Mouse (Mus musculus): Measurements from ENCODE around the gene Sun3. TPM values are rescaled to one million over a fixed set of nuclear protein-coding genes. Genes with fewer than 3 reads are reported as not detected.

The Sun3 gene
- polyA plus RNA-seq, 1 experiment from 2014 or later, result 0.36 TPM

- no peak for ATAC-seq (ENCODE audit: extremely low read depth, insufficient number of reproducible peaks, low FRiP score, low TSS enrichment)
- Histone ChIP-seq H3K27me3 (replicated peaks) (peaks cover 10% of the 10 kb centered on the region), H3K9me3 (no peaks in the 10 kb centered on the region), H3K27ac (replicated peaks) (no peak overlapping the region), H3K9ac (no peak overlapping the region), H3K4me3 (no peak overlapping the region), H3K4me1 (peaks cover 16% of the 10 kb centered on the region), H3K4me2 (no peak overlapping the region), H3K36me3 (no peaks in the 10 kb centered on the region)
- WGBS, result 42% methylated on average over 6 of the region's 6 CpGs
Measured at GRCm38 (mm10) chr11:8983237-8983861, 65.4 kb downstream of the Sun3 start.

GRCm38 (mm10) chr11:8978154-8978553 is 70.6 kb downstream of the Sun3 start:
- Histone ChIP-seq H3K9me3 (no peaks in the 10 kb centered on the region), H3K4me1 (no peaks in the 10 kb centered on the region), H3K4me3 (no peak overlapping the region), H3K9ac (no peak overlapping the region), H3K4me2 (no peak overlapping the region), H3K36me3 (no peaks in the 10 kb centered on the region), H3K27ac (replicated peaks) (no peak overlapping the region), H3K27me3 (replicated peaks) (peaks cover 6% of the 10 kb centered on the region; the same call in 1 of the 2 replicates)
- no peak for ATAC-seq (ENCODE audit: extremely low read depth, insufficient number of reproducible peaks, low FRiP score, low TSS enrichment)
- 69% methylated on average over 4 of the region's 4 CpGs for WGBS

GRCm38 (mm10) chr11:8973166-8973565 is 75.6 kb downstream of the Sun3 start, which contains the start of gene Pkd1l1:
Gene Pkd1l1 (minus strand): TSS chr11:8973266.
- no peak within 1 kb of the TSS for H3K9ac ChIP-seq
- no peak within 1 kb of the TSS for H3K27ac ChIP-seq (replicated peaks)
- no peak for ATAC-seq (ENCODE audit: extremely low read depth, insufficient number of reproducible peaks, low FRiP score, low TSS enrichment)
- H3K9me3 ChIP-seq, result no peaks in the 10 kb centered on the region
- no peaks in the 10 kb centered on the region for H3K4me1 ChIP-seq
- H3K36me3 ChIP-seq, result no peaks in the 10 kb centered on the region
- H3K4me3 ChIP-seq, result no peak within 1 kb of the TSS
- H3K27me3 ChIP-seq (replicated peaks), result peaks cover 6% of the 10 kb centered on the region; the same call in 1 of the 2 replicates
- no peak within 1 kb of the TSS for H3K4me2 ChIP-seq
- WGBS, result 71% methylated on average over 3 of the region's 3 CpGs

DNA sequence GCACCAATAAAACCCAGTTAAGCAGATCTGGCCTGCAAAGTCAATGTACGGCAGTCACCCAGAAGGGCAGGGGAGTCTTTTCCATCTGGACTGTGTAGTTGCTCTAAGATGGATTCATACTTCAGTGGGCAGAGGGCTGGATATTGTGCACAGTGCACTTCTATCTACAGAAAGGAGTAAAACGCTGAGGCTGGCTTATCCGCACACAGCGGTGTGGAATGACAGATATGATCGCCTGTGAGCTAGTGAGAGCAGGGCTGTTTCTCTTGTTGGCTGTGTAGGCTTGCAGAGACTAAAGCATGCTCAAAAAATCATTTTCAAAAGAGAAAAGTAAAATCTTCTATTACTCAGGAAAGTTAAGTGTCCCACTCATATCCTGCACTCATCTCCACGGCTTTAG is 76.7 kb downstream of the Sun3 start:
- Histone ChIP-seq H3K4me1 (no peaks in the 10 kb centered on the region), H3K27ac (replicated peaks) (no peak overlapping the region), H3K27me3 (replicated peaks) (peaks cover 2% of the 10 kb centered on the region; the same call in 1 of the 2 replicates), H3K4me2 (no peak overlapping the region), H3K36me3 (no peaks in the 10 kb centered on the region), H3K9me3 (no peaks in the 10 kb centered on the region), H3K4me3 (no peak overlapping the region), H3K9ac (no peak overlapping the region)
- ATAC-seq (ENCODE audit: extremely low read depth, insufficient number of reproducible peaks, low FRiP score, low TSS enrichment), result no peak
- WGBS, result 48% methylated on average over 6 of the region's 6 CpGs

- no peak for ATAC-seq (ENCODE audit: extremely low read depth, insufficient number of reproducible peaks, low FRiP score, low TSS enrichment)
- no peak overlapping the region for H3K4me2 ChIP-seq
- H3K9ac ChIP-seq, result no peak overlapping the region
- peaks cover 2% of the 10 kb centered on the region; the same call in 1 of the 2 replicates for H3K27me3 ChIP-seq (replicated peaks)
- no peaks in the 10 kb centered on the region for H3K36me3 ChIP-seq
- H3K9me3 ChIP-seq, result no peaks in the 10 kb centered on the region
- no peaks in the 10 kb centered on the region for H3K4me1 ChIP-seq
- H3K4me3 ChIP-seq, result no peak overlapping the region
- no peak overlapping the region for H3K27ac ChIP-seq (replicated peaks)
- 59% methylated on average over 9 of the region's 9 CpGs for WGBS
Measured at GRCm38 (mm10) chr11:8970509-8970908, 78.3 kb downstream of the Sun3 start.

DNA sequence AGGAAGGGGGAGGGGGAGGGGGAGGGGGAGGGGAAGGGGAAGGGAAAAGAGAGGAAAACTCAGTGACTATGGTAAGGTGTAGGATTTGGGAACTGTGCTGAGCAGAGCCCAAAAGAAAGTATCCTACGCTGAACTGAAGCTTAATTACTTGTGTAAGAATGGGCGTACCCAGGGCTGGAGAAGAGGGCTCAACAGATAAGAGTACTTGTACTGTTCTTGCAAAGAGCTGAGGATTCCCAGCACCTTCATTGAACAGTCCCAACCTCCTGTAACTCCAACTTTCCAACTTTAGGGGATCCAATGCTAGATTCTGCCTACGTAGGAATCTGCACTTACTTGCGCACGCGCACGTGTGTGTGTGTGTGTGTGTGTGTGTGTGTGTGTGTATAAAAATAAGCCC is 80.7 kb downstream of the Sun3 start:
- Histone ChIP-seq H3K9me3 (no peaks in the 10 kb centered on the region), H3K27me3 (replicated peaks) (no peaks in the 10 kb centered on the region; the same call in 1 of the 2 replicates), H3K36me3 (no peaks in the 10 kb centered on the region), H3K27ac (replicated peaks) (no peak overlapping the region), H3K4me2 (no peak overlapping the region), H3K4me3 (no peak overlapping the region), H3K9ac (no peak overlapping the region), H3K4me1 (no peaks in the 10 kb centered on the region)
- no peak for ATAC-seq (ENCODE audit: extremely low read depth, insufficient number of reproducible peaks, low FRiP score, low TSS enrichment)
- WGBS, result 86% methylated on average over 7 of the region's 7 CpGs

Other genes starting within 250 kb of the Sun3 start
- 0.03 and 0.04 TPM in 2 replicates for gene Pkd1l1, start 75.7 kb downstream of the Sun3 start, polyA plus RNA-seq (2015; fragmentation: Nextera tagmentation; extraction: Ambion mirVana)
- 12.1 and 13.0 TPM in 2 replicates for gene Hus1, start 37.8 kb downstream of the Sun3 start, polyA plus RNA-seq (2015; fragmentation: Nextera tagmentation; extraction: Ambion mirVana)
- gene Gm11992, start 397 bp downstream of the Sun3 start, polyA plus RNA-seq (2015; fragmentation: Nextera tagmentation; extraction: Ambion mirVana), result 2.3 and 3.7 TPM in 2 replicates
- 37.8 and 46.5 TPM in 2 replicates for gene Upp1, start 69.1 kb upstream of the Sun3 start, polyA plus RNA-seq (2015; fragmentation: Nextera tagmentation; extraction: Ambion mirVana)
- 0.01 and 0.04 TPM in 2 replicates for gene Abca13, start 143.0 kb upstream of the Sun3 start, polyA plus RNA-seq (2015; fragmentation: Nextera tagmentation; extraction: Ambion mirVana)

All from heart, embryonic 13.5 days (tissue).